Mouse (Mus musculus) gonadal fat pad, adult 2 months (tissue): ENCODE results near the gene Cabp7. TPM values are rescaled to one million over a fixed set of nuclear protein-coding genes. Genes with fewer than 3 reads are reported as not detected.

Experiments
- DNase-seq: peaks from one replicate; pipeline ENCODE4 v3.0.0-alpha.2; 2012; ENCODE audit warnings: low read depth
- polyA plus RNA-seq: library from polyadenylated mRNA; depleted of rRNA; stranded (reverse); fragments of >200 nt; gene quantifications from 2 replicates; pipeline ENCODE4 v1.2.3, GENCODE M21; 2012; rRNA removed

Cabp7 gene
- polyA plus RNA-seq, result 0.07 TPM in 1 of 2 replicates, not detected in the other

DNA sequence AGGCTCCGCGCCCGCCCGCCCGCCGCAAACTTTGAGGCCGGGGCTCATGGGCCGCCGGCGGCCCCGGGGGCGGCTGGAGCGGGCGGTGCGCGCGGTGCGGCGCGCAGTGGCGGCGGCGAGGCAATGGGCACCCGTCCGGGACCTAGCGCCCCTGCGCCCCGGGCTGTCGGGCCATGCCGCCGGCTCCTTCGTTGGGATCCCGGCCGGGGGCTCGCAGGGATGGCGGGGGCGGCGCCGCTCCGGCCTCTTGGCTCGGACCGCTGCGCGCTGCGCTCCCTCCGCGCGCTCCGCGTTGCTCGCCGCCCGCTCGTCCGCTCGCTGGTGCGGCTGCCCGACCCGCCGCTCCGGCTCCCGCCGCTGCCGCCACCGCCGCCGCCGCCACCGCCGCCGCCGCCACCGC, at the start of gene Cabp7:
TSS of gene Cabp7 (minus strand) at position 46 of the 400 bp plus-strand sequence.
- no peak for DNase-seq

DNA sequence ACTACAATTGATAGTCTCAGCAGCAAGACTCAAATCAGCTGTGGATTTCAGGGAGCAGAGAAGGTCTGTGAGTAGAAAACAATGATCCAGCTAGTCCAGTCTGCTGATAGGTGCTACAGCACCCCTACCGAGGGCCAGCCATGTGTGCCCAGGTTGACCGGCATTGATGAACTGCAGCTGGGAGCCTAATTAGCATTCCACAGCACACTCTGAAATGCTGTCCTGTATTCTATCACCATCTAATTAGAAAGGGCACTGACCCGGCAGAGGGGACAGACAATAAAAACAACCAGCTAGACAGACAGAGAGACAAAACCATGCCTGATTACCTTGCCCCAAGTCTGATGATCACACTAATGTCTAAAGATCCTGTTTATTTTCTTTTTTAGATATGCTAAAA, 46.4 kb upstream of the Cabp7 start:
- DNase-seq, result no peak

DNA sequence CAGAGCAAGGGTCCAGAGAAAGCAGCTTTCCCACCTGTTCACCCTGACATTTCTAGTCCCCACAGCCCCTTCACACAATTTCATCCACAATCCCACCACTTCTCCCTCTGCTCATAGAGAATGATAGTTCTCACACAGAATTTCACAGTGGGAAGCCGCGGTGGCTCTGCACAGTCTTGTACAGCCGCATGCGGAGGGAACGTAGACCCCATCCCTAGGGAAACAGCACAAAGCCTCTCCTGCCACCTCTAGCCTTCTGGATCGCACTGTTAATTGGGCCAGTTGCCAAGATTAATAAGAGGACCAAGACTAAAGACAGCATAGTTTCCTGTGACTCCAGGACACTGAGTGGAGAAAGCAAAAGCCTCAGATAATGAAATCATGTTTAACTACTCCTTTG, 45.0 kb upstream of the Cabp7 start:
- no peak for DNase-seq

DNA sequence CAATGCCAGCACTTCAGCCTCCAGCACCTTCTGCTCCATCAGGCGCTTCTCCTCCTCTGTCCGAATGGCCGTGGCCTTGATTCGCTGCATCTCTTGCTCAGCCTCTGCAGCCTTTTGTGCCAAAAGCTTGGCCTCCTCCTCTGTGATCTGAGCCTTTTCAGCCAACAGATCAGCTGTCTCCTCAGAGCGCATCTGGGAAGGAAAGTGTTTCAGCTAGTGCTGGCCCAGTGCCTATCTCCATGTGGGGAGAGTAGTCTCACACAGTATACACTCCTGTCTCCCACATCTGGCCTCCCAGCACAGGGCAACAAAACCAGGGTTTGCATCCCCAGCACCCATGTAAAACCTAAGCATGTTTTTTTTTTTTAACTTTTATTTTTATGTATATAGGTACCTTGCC, 43.1 kb upstream of the Cabp7 start:
- DNase-seq, result no peak

DNA sequence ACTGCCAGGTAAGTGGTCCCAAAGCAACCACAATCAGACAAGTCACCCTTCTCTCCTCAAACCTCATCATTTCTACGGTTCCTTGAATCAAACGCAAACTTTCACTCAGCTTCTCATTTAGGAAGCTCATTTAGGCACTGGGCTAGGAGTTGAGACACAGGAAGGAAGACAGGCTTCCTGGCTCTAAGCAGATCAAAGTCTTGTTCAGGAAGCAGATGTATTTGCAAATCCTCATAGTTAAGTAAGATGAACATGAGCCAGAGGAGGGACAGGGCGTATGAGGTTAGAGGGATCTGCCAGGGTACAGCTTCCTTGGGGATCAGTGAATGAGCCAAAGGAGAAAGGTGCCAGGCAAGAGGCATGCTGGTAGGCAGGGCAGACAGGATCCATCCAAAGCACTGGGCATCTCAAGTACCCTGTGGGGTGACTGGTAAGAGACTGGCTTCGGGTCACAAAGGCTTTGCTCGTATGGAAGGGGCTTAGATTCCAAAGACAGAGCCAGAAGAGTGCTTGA, 38.1 kb upstream of the Cabp7 start:
- no peak for DNase-seq

DNA sequence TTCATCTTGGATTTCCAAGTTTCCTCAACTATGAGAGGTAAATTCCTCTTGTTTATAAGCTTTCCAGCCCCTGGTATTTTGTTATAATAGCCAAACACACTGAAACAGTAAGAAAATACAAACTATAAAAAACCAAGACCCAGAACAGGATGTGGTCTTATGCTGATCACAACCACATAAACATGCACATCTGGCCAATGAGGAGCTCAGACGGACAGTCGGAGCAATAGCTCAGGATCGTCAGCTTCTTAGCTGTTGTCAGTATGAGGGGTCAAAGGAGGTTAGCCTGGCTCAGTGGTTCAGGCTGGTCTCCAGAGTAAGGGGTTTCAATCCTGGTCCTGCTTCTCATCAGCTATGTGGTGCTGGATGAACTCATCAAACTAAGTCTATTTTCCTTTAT, 36.5 kb upstream of the Cabp7 start:
- DNase-seq, result no peak

DNA sequence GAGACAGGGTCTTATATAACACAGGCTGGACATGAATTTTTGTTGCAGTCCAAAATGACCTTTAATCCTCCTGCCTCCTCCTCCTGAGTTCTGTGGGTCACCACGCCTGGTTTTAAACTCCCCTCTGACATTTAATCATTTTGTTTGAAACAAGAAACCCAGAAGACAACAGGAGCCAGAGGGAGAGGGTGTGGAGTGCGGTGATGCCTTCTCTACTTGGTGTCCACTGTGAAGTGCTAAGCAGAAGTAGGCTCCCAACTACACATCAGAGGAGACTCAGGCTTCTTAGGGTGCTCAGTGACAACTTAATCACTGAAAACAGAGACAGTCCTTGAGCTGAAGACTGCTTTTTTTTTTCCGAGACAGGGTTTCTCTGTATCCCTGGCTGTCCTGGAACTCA, 34.3 kb upstream of the Cabp7 start:
- DNase-seq, result no peak

DNA sequence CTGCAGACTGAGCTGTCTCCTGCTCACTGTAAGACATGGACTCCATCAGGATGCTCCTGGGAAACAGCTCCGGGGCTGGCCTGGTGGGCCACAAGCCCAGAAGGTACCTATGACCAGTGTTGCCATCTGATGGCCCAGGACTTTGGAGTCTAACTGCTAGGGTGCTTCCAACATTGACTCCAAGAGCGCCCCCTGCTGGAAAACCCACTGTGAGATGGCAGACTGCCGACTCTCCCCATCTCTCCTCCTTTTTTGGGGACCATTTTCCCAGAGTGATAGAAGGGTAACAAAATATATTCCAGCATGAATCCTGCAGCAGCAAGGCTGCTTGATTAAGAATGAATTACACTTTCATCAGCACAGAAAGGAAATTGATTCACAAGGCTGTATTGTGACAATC, 26.3 kb upstream of the Cabp7 start:
- no peak for DNase-seq

DNA sequence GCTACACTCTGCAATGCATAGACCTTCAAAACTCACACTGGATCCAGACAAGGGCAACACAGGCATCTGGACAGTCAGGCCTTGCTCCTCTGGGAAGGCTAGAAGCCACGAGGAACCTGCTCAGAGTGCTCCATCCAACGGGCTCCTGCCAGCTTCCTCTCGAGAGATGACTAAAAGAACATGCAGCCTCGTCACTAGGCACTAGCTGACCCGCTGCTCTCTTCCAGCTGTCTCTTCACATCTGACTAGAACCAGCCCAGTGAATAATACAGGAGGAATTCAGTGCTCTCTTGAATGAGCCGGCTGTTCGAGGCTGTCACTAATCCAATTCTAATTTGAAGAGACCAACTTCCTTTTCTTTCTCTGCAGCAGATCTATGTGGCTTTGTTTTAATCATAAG, 25.2 kb upstream of the Cabp7 start:
- DNase-seq, result no peak

DNA sequence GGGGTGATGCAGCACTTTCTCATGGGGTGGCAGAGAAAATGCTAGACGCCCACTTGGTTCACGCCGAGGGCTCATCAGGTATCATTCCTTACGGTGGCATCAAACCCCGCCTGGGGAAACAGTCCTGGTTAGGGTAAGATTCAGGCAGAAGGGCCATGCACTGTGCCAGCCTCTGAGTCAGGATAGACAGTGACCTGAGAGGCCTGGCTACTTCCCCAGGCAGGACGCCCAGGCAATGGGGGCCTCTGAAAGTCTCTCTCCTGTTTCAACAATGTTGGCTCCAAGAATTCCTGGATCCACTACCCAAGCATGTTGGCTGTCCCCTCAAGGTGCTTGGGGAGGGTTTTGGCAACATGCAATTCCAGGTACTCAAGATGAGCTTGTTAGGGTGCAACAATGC, 23.3 kb upstream of the Cabp7 start:
- DNase-seq, result no peak

DNA sequence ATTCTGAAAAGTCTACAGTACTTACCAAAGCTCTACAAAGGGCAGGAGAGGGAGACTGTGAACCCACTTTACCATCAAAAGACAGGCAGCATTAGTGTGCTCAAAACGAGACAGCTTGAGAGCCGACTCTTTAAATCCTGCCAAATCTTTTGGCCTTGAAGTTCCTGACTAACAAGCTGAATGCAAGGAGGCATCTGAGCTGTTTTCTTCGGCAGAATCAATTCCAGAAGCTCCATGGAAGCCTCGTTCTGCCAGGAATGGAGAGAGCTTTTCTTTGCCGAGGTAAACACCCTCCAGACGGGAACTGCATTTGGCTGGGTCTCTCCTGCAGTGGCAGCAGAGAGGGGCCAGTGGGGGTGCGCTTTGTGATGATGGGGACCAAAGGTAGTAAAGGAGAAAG, 22.7 kb upstream of the Cabp7 start:
- DNase-seq, result no peak

DNA sequence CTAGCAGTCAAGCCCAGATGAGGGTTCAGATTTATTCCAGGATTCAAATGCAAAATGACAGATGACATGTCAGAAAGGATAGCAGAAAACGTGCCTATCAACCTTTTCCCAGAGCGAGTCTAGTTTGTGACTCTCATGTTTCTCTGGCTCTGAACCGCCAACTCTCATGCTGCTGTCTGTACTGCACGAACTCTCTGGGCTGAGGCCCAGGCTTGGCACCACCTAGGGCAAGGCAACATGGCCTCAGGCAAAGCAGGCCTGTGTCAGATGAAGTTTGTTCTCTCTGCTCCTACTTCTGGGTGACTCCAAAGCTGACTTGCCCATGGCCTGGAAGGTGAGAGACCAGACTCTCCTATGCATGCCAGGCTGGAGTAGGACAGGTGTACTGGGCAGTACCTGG, 21.8 kb upstream of the Cabp7 start:
- no peak for DNase-seq

DNA sequence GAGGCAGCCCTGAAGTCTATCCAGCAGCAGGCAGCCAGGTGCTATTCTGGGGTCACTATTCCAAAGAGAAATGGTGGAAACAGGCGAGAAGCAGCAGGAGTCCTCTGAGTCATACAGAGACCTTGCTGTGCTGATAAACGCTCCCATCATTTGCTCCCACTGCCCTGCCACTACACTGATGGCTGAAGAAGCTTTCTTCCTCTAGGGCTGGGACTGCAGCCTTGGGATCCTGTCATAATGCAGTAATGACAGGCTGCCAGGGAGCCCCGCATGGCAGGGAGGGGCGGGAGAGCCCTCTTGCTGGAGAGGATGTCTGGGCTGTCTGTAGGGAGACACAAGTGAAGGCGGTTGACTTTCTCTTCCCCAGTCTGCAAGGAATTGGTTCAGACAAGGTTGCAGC, 17.9 kb upstream of the Cabp7 start:
- no peak for DNase-seq

DNA sequence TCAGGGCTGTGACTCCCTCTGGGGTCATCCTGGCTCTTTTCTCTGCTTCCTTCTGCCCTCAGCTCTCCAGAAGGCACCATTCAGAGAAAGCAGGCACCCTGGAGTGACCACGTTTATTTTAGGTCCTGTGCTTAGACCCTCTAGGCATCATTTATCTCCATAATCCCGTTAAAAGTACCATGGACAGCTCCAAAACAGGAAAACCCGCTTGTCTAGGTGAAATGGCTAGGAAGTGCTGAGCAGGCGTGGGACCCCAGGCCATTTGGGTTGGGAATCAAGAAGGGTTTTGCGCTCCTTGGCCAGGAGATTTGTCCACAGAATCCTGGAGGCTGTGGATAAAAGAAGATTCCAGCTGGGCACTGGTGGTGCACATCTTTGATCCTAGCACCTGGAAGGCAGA, 17.1 kb upstream of the Cabp7 start:
- DNase-seq, result no peak

DNA sequence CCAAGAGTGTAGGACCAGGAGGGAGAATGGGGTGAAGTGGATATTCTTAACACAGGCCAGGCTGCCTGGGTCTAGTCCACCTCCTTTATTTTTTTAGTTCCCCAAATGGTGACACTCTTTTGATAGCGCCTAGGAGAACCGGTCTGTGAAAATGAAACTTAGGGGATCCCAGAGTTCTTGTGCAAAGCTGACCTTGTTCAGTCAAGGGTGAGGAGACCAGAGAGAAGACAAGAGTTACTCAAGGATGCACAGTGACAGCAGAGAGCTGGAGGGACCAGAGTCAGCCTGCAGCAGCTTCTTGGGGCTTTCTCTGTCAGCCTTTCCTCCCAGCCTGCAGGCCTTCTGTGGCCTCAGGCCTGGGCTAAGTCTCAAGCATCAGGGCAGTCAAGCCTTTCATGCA, 15.9 kb upstream of the Cabp7 start:
- no peak for DNase-seq

DNA sequence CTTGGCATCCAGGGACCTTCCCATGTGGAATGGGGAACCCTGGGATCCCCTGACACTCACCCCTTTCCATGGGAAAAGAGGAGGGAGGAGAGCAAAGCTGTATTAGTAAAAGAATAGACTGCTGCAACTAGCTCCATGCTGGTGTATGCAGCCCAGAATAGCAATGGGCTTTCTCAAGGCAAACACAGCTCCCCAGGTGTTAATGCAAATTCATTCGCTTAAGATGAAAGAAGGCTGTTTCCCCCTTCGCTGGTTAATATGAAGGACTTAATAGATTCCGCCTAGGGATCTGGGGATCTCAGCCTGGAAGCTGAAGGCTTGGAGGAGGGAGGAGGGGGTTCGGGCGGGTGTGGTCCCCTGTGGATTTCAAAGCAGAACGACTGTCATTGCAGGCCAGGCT, 15.4 kb upstream of the Cabp7 start:
- no peak for DNase-seq

DNA sequence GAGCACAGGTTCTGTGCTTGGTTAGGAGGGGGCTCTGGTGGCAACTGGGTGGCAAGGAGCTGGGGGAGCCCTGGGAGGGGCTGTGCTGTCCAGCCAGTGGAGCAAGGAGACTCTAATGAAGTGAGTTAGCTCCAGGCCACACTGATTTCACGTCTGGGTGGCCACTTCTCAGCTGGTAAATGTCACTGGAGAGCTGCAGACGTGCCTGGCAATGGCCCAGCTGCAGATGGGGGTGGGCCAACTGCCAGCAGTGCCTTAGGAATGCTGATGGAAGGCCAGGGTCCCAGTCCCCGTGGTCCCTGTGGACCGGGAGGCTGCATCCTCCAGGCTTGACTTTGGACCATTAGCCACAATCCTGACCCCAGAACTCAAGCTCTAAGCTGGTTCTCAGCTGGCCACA, 13.9 kb upstream of the Cabp7 start:
- DNase-seq, result no peak

DNA sequence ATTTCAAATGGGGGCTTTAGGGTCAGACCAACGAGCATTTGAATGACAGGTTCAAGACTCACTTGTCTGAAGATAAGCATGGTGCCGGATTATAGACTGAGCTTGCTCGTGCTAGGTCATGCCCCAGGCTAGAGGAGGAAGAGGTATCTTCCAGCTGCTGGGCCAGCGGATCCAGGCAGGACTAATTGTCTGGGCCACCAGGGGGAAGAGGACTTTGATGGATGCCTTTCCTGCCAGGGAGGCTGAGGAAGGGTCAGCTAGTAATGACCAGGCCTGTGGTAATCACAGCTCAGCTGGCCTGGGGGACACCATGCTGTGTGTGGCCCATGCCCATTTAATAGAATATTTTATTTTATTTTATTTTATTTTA, 11.2 kb upstream of the Cabp7 start:
- no peak for DNase-seq

DNA sequence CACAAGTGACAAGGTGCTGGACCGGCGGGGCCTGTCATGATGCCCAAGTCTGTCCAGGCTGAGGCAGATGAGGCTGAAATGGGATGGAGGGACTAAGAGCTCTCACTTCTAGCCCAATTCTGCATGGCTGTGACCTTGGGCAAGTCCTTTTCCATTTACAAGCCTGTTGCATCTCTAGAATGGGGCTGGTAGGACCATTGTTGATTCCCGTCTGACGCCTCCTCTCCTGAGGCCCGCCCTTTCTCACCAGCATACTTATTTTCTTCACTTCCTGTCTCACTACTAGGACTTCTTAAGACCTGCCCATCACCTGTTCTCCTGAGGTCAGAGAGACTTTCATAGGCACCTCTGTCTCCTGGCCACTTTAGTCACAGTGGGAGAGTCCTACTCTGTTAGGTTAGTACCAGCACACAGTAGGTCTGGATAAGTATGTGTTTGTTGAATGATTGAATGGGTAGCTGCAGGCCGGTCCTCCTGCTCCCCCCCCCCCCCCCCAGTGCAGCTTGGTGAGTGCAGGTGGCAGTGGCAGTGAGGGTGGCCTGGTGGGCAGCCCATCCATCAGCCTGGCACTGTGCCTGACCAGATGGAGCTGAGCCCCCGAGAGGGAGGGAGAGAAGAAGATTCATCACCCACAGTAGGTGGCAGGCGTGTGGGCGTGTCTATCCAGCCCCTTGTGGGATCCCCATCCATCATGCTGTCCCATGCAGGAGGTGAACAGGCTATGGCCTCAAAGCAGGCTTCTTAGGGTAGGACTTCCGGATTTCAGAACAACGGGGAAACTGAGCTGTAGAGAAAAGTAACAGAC, 10.6 kb upstream of the Cabp7 start:
- DNase-seq, result no peak

DNA sequence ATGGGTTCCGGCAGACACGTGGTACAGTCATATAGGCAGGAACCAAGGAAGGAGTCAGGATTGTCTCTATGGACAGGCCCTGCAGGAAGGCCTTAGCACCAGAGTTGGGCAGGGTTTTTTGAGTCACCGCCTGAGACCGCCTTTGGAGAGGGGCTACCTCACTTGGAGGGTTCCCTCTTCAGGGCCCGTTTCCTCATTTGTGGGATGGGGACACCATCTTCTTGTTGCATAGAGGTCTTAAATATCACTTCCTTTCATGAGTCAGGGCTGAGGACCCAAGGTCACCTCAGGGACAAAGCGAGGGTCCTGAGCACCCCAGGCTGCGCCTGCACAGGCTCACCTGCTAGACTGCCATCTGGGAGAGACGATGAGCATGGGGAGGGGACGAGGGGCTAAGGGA, 9.9 kb upstream of the Cabp7 start:
- DNase-seq, result no peak

DNA sequence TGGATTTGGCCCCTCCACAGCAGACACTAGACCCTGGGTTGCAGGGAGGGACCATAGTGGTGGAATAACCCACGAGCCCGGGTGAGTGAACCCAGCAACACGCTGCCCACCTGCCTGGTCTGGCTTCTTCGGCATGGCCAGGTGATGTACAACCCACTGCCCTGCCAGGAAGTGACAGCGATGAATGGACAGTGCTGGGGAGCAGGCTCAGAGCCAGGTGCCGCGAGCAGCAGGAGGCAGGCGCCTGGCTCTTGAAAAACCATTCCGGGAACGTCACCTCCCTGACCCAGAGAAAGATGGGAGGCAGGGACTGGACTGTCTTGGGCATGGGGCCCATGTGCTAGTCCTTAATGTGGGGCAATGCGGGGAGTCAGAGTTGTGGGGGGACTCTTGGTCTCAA, 8.3 kb upstream of the Cabp7 start:
- no peak for DNase-seq

DNA sequence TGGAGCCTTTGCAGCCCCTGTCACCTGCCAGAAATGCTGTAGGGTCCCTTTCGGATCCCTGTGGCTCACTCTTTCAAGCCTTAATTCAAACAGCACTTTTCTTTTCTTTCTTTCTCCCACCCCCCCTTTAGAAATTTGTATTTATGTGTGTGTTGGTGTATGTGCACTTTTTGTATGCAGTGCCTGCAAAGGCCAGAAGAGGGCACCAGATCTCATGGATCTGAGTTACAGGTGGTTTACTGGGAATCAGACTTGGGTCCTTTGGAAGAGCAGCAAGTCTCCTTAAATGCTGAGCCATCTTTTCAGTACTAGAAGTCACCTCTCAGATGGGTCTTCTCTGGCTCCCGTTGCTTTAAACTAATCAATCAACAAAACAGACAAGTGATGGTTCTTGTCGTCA, 7.5 kb upstream of the Cabp7 start:
- DNase-seq, result no peak

DNA sequence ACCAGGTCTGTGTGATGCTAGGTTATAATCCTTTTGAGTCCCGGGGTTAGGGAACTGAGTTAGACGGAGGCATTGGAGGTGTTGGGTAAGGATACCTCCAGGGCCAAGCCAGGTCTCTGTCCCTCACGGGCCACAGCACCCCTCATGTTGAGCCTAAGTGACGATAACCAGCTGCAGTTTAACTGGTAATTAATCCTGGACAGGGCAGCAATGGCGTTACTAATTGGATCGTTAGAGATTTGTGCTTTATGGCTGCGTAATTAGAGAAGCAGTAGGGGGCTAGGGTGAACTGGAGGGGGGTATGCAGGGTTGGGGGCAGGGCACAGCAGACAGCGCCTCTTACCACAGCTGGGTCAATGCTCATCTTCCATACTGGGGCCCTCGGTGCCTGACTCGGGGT, 6.3 kb upstream of the Cabp7 start:
- DNase-seq, result no peak

DNA sequence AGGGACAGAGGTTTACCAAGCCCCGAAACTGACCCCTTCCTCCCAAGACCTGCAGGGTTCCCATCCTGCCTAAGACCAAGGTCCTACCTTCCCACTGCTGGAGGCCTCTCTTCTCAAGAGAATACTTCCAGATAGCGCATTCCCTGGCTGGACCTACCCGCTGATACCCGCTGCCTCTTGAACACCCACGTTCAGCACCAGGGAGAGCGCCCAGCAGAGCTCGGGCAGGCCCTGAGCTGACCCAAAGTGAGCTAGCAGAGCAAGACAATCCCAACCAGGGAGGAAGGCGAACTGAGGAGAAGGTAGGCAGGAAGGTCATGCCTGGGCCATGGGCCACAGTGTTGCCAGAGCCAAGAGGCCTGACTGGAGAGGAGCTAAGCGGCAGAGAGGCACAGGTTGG, 3.7 kb upstream of the Cabp7 start:
- DNase-seq, result no peak
